Mouse (Mus musculus): ENCODE measurements around the gene Fbxl8. TPM values are rescaled to one million over a fixed set of nuclear protein-coding genes. Genes with fewer than 3 reads are reported as not detected.
"Not testable (repeated sequence)": the region's sequence is repeated elsewhere in the genome, so short reads cannot be mapped to it uniquely, and the experiment has no call there.

The Fbxl8 gene
- total RNA-seq, 4 experiments from 2014 or later = 2.0 to 2.6 (median 2.5) TPM

GRCm38 (mm10) chr8:105281821-105282220 lies 17.4 kb downstream of the Fbxl8 start:
- DNase-seq (ENCODE audit: low spot score) = no peak

- DNase-seq (ENCODE audit: low spot score) = no peak
Measured at GRCm38 (mm10) chr8:105282239-105282638, 17.8 kb downstream of the Fbxl8 start.

GRCm38 (mm10) chr8:105283074-105283473 lies 18.6 kb downstream of the Fbxl8 start:
- DNase-seq (ENCODE audit: low spot score) = no peak

GRCm38 (mm10) chr8:105285514-105285913 lies 21.1 kb downstream of the Fbxl8 start:
- DNase-seq (ENCODE audit: low spot score) = no peak

GRCm38 (mm10) chr8:105286907-105287306 lies 22.5 kb downstream of the Fbxl8 start:
- no peak for DNase-seq (ENCODE audit: low spot score)

GRCm38 (mm10) chr8:105288231-105288630 lies 23.8 kb downstream of the Fbxl8 start:
- DNase-seq (ENCODE audit: low spot score) = no peak

- peak; percentile 89 for DNase-seq (ENCODE audit: low spot score)
Measured at GRCm38 (mm10) chr8:105288958-105289732, 24.7 kb downstream of the Fbxl8 start.

- DNase-seq (ENCODE audit: low spot score) = no peak
Measured at GRCm38 (mm10) chr8:105289805-105290460, 25.5 kb downstream of the Fbxl8 start, which contains the start of gene 4931428F04Rik. TSS of gene 4931428F04Rik (minus strand) at chr8:105289864.

- peak; percentile 85 for DNase-seq (ENCODE audit: low spot score)
Measured at GRCm38 (mm10) chr8:105290554-105291314, 26.3 kb downstream of the Fbxl8 start.

- DNase-seq (ENCODE audit: low spot score) = not testable (repeated sequence)
Measured at GRCm38 (mm10) chr8:105291364-105291763, 26.9 kb downstream of the Fbxl8 start.

- DNase-seq (ENCODE audit: low spot score) = not testable (repeated sequence)
Measured at GRCm38 (mm10) chr8:105291802-105292201, 27.4 kb downstream of the Fbxl8 start.

GRCm38 (mm10) chr8:105292471-105292870 lies 28.0 kb downstream of the Fbxl8 start:
- DNase-seq (ENCODE audit: low spot score) = no peak

GRCm38 (mm10) chr8:105293405-105293804 lies 29.0 kb downstream of the Fbxl8 start:
- DNase-seq (ENCODE audit: low spot score) = no peak

GRCm38 (mm10) chr8:105294776-105295175 lies 30.3 kb downstream of the Fbxl8 start:
- no peak for DNase-seq (ENCODE audit: low spot score)

- DNase-seq (ENCODE audit: low spot score) = no peak
Measured at GRCm38 (mm10) chr8:105295256-105295655, 30.8 kb downstream of the Fbxl8 start.

- DNase-seq (ENCODE audit: low spot score) = no peak
Measured at GRCm38 (mm10) chr8:105295895-105296573, 31.6 kb downstream of the Fbxl8 start, which contains the start of gene Exoc3l. TSS of gene Exoc3l (minus strand) at chr8:105296101.

- peak; percentile 93 for DNase-seq (ENCODE audit: low spot score)
Measured at GRCm38 (mm10) chr8:105297511-105298192, 33.2 kb downstream of the Fbxl8 start, which contains the start of gene E2f4. TSS of gene E2f4 (plus strand) at chr8:105297663.

- no peak for DNase-seq (ENCODE audit: low spot score)
Measured at GRCm38 (mm10) chr8:105298351-105299252, 34.2 kb downstream of the Fbxl8 start.

- no peak for DNase-seq (ENCODE audit: low spot score)
Measured at GRCm38 (mm10) chr8:105299962-105300361, 35.5 kb downstream of the Fbxl8 start.

GRCm38 (mm10) chr8:105303396-105303795 lies 38.9 kb downstream of the Fbxl8 start:
- DNase-seq (ENCODE audit: low spot score) = no peak
